Mouse (Mus musculus) kidney, postnatal 4 days (tissue): ENCODE results near the gene Nkg7.
A peak's percentile ranks its signal among the peaks of the same experiment; 100 is the strongest.

Experiments used
- DNase-seq, 2 experiments: peaks; one replicate each; pipeline ENCODE4 v3.0.0; 2021; ENCODE audit warnings: mixed read lengths in 2 of 2

Gene Nkg7

GRCm38 (mm10) chr7:43448246-43448645 lies 11.4 kb downstream of the Nkg7 start:
- DNase-seq = no peak

- DNase-seq = no peak
These were observed 12.9 kb downstream of the Nkg7 start for GRCm38 (mm10) chr7:43449811-43450210.

DNA sequence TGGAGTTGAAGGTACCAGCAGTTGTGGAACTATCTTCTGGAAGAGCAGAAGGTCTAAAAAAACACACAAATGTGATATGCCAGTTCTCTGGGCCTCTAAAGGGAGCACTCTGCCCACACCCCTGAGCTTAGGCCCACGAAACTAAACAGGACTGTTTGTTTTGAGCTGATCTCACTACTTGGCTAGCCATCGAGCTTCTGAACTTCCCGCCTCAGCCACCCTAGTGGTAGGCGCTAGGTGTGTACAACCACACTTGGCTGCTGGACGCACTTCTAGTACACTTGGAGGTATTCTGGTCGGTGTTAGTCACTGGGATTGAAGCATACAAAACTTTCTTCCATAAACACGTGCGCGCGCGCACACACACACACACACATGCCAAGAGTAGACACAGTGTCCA lies 14.9 kb downstream of the Nkg7 start:
- no peak for DNase-seq

DNA sequence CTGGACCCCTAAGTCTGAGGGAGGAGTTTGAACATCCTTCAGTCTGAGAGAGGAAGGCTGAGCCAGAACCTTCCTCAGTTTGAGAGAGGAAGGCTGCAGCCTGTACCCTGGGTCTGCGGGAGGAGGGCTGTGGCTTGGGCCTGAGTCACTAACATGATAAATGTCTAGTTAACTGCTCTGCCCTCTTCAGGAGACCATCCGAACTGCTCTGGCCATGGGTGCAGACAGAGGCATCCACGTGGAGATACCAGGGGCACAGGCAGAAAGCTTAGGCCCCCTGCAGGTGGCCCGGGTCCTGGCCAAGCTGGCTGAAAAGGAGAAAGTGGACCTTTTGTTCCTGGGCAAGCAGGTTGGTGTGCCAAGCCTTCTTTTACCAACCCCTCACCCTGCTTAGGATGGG lies 15.7 kb downstream of the Nkg7 start:
- DNase-seq = peak; percentile 55 to 64

GRCm38 (mm10) chr7:43453599-43454355 lies 16.9 kb downstream of the Nkg7 start:
- DNase-seq = peak in 1 of 2 experiments; percentile 46

DNA sequence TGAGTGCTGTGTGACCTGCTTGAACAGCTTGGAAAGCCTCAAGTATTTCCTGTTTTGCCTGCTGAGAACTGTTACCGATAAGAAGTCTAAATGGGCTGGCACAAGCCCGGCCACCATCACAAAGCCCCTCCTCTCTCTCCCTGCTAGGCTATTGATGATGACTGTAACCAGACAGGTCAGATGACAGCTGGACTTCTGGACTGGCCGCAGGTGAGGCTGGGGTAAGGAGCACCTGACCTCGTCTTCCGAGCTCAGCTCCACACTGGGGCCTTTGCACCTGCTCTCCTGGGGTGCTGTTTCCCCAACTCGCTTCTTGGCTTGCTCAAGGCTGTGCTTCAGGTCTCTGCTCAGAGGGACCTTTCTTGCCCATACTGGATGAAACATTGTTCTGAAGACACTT lies 17.5 kb downstream of the Nkg7 start:
- DNase-seq = no peak

- no peak for DNase-seq
These were observed 26.0 kb downstream of the Nkg7 start, which contains the start of gene Vsig10l for GRCm38 (mm10) chr7:43462851-43463250. Vsig10l (plus strand) TSS chr7:43463151.

GRCm38 (mm10) chr7:43463976-43464375 lies 27.1 kb downstream of the Nkg7 start:
- no peak for DNase-seq

DNA sequence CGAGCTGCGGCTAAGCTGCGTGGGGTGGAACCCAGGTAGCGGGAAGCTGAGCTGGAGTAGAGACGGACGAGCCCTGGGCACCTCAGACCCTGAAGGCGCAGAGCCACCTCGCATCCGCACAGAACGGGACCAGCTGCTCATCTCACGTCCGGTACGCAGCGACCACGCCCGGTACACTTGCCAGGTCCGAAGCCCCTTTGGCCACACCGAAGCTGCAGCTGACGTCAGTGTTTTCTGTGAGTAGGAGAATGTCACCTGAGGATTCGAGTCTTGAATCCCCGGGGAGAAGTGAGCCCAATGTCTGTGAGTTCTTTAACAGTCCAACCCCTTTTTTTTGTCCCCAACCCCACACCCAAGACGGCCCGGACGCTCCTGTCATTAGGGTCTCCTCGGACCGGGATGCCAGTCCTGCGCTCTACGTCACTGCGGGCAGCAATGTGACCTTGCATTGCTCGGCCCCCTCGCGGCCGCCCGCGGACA lies 28.0 kb downstream of the Nkg7 start:
- peak; percentile 29 to 44 for DNase-seq

- DNase-seq = peak; percentile 94 to 96
These were observed 28.6 kb downstream of the Nkg7 start for GRCm38 (mm10) chr7:43465344-43466098.

GRCm38 (mm10) chr7:43466099-43466694 lies 29.3 kb downstream of the Nkg7 start:
- peak; percentile 92 to 95 for DNase-seq

- peak; percentile 59 to 67 for DNase-seq
These were observed 33.5 kb downstream of the Nkg7 start for GRCm38 (mm10) chr7:43470373-43470772.

GRCm38 (mm10) chr7:43475706-43476105 lies 38.8 kb downstream of the Nkg7 start:
- DNase-seq = peak; percentile 62 to 76

- peak in 1 of 2 experiments; percentile 29 for DNase-seq
These were observed 39.5 kb downstream of the Nkg7 start for GRCm38 (mm10) chr7:43476376-43476775.

DNA sequence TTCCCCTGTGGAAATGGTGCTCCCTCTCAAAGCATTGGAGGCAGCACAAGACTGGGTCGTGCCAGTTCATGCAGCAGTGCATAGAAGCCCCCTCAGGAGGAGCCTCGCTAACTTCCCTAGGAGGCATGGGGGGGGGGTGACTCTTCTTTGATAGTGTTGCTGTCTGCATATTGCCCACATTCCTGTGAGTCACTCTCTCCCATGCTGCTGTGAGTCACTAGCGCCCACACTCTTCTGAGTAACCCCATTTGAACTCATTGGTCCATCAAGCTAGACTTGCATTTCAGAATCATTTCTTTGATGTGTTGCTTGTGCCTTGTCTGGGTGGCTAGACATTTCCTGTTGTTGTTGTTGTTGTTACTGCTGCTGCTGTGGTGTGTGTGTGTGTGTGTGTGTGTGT lies 44.3 kb downstream of the Nkg7 start:
- no peak for DNase-seq

DNA sequence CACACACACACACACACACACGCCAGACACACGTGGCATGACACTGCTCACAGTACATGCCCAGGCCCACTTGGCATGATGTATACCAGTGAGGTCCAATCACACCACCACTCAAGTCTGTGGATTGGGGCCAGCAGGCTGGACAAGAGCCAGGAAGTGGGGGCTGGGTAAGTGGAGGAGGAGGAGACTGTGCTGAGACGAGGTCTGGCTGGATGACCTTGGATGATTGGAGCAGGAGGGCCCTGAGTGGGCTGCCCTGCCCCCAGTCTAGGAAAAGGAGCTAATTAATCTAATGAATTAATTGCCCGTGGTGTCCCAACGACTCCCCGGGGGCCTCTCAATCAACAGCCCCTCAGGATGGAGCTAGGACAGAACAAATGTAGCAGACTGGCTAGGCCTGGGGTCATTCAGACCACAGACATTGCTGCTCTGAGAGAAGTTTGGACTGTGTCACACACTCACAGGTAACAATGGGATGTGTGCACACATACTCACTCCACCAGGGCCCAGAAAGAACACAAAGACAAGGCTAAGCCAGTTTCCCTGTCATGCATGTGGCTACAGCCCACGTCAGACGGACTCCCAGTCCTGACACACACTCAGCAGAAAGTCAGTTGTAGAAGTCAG lies 45.3 kb downstream of the Nkg7 start:
- peak; percentile 68 to 69 for DNase-seq

DNA sequence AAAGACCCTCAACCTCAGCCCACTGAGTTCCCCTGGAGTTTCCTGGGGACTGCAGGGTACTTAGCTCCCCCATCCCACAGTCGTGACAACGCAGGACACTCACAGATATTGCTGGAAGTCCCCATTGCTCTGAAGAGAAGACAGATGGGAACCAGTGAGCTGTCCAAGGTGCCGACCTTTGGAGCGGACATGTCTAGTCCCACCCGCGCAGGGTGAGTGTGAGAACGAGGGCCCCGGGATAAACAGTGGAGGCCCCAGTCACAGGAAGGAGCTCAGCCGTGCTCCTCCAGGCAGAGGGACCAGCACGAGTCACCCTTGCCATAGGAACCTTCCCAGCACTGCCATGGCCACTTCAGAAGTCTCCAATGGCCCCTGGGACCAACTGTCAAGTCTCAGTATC lies 46.4 kb downstream of the Nkg7 start:
- peak; percentile 78 to 80 for DNase-seq
